Mouse (Mus musculus) monocyte, adult 5-6 weeks (primary cell): ENCODE measurements around the gene Pakap. TPM values are rescaled to one million over a fixed set of nuclear protein-coding genes. Genes with fewer than 3 reads are reported as not detected.

ENCODE experiments used
- ATAC-seq: fragments of 153-309, 156-312 bp; replicated peaks from 2 replicates; pipeline ENCODE4 v1.8.0; 2017; ENCODE audit warnings: mild to moderate bottlenecking; ENCODE audit not compliant: low TSS enrichment, insufficient number of reproducible peaks, severe bottlenecking, poor library complexity, low FRiP score
- total RNA-seq: library from RNA; stranded (forward); fragments of 200-1000, 200-491, 200-594 nt; gene quantifications from 3 replicates; pipeline ENCODE4 v1.2.3, GENCODE M21; 2017

Pakap gene
- total RNA-seq, 1 experiment from 2014 or later, result not detected

DNA sequence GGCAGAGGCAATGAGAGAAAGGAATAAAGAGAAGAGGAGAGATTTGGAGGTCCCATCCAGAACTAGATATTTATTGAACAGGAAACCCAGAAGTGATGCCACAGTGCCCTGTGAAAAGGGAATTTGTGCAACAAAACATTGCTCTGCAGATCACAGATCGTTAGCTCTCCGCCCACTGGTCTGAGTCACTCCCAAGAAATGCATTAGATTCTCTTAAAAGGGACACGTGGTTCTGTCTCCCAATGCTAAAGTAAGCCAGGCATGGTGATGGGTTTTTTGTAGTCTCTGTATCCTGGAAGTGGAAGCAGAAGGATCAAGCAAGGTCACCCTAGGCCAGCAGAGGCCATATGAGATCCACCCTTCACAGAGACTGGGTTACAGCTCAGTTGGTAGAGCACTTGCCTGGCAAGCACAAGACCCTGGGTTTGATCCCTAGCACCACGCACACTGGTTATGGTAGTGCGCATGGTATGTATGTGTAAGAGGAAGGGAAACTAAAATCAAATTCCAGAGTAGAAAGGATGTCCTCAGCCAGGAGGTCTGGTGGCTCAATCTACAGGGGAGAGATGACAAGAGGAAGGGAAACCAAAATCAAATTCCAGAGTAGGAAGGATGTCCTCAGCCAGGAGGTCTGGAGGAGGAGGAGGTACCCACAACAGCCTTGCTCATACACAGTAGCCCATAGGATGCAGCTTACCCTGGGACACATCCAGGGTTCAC, 84.4 kb downstream of the Pakap start:
- ATAC-seq, result no peak

DNA sequence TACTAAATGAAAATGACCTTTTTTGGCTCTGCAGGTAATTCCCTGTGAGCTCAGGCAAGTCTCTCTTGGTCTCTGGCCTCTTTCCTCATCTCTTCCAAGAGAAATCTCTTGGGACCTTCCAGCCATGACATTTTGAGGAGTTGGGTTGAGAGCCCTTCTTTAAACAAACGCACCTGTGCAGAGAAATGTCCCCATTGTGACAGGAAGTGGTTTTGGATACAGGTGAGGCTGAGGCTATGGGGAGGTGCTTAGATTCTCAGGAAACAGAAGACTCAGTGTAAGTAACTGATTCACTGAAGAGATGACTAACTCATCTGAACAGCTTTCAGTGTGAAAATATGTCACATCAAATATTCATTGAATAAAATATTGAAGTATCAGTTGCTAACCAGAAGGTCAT, 88.0 kb downstream of the Pakap start:
- no peak for ATAC-seq

DNA sequence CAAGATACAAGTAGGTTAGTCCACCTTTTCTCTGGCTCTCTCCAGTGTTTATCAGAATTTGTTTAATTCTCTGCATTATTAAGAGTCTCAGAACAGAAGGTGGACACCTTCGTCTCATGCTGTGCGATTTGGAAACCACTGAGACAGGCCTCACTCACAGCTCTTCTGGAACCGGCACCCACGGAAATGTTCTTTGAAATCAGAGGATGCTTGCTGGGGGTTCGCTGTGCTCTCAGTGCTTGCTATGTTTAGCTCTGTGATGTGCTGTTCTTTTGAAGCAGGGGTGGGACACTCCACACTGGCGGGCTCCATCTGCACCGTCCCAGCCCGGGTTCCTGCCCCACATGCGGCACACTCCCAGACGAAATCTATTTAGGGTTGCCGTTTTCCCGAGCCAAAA, 88.4 kb downstream of the Pakap start:
- ATAC-seq, result no peak

DNA sequence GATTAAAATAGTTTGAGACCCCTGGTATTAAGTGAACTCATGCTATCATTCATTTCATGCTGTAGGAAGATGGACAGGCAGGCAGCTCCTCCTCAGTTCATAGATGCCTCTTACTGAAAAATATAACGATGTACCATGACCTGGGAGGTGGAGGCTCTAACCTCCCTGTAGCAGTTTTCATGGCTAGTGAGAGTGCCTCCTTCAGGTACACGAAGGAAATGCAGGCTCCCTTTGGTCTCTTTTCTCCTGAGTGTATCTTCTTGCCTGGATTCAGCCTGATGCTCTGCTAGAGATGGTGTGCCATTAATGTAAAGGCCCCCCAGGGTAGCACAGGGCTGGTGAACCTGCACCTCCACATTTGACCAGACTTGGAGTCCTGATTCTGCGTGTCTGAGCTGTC, 88.9 kb downstream of the Pakap start:
- no peak for ATAC-seq

DNA sequence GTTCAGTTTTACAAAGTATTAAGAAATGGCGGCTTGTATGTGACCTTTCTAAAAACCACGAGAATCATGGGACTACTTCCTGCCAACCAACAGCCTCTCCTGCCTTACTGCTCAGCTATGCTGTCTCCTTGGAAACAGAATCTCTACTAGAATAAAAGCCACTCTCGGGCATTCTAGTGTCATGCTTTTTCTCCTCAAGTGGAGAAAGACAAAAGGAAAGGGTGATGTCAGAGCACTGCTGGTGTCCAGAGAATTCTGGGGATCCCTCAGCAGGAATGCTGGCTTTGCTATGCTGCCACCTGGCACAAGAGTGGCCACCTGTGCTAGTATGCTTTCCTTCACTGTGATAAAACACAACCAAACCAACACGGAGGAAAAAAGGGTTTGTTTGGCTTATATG, 92.5 kb downstream of the Pakap start:
- no peak for ATAC-seq

DNA sequence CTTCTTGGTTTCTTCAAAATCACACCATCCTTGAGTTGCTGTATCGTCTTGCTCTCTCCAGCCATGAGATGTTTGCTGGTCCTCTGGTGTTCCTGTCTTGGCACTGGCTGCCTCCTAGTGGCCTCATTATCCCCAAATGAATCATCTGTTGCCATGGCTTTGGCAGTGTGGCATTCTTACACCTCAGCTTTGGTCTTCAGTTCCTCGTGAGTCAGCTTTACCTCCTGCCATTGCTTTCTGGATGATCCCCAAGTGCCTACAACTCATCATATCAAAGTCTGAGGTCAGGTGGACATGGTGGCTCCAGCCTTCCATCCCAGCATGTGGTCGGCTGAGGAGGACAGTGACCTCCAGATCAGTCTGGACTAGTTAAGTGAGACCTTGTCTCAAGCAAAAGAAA, 98.1 kb downstream of the Pakap start:
- no peak for ATAC-seq

DNA sequence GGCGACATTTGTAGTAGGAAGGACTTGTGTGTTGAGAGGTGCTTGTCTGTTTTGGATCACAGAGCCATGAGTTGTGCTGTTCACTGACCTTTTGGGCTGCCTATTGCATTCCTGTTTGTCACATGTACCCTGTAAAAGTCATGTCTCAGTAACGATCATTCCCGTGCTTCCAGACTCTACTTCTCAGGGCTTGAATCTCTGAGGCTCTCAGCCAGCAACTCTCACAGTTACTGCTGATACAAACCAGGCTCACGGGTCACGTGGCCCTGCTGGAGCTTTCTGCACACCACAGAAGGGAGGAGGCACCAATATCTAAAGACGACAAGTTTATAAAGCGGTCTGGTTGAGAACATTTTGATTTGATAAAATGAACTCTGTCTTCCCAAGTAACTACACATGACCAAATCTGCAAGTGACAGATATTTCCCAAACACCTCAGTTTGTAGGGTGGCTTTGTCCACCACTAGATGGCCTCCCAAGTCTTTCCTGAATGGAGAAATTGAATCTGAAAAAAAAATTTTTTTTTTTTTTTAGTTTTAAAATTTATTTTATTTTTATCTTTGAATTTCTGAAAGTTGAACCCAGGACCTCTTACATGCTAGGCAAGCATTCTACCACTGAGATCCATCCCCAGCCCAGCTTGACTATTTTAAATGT, 103.0 kb downstream of the Pakap start:
- no peak for ATAC-seq

DNA sequence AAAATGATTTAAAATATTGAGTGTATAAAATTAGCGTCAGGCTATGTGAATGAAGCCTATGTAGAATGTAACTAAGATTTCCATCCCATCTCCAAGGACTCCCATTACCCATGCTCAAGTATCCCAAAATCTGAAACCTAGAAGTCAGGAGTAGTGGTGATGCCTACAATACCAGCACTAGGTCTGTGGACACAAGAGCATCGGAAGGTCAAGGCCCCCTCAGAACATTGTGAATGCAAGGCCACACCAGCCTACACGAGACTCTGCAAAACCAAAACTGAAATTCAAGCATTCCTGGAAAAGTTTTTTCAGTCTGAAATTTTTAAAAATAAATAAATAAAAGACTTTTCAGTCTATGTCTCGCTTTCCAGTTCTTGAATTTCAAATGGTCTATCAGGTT, 104.6 kb downstream of the Pakap start:
- no peak for ATAC-seq

DNA sequence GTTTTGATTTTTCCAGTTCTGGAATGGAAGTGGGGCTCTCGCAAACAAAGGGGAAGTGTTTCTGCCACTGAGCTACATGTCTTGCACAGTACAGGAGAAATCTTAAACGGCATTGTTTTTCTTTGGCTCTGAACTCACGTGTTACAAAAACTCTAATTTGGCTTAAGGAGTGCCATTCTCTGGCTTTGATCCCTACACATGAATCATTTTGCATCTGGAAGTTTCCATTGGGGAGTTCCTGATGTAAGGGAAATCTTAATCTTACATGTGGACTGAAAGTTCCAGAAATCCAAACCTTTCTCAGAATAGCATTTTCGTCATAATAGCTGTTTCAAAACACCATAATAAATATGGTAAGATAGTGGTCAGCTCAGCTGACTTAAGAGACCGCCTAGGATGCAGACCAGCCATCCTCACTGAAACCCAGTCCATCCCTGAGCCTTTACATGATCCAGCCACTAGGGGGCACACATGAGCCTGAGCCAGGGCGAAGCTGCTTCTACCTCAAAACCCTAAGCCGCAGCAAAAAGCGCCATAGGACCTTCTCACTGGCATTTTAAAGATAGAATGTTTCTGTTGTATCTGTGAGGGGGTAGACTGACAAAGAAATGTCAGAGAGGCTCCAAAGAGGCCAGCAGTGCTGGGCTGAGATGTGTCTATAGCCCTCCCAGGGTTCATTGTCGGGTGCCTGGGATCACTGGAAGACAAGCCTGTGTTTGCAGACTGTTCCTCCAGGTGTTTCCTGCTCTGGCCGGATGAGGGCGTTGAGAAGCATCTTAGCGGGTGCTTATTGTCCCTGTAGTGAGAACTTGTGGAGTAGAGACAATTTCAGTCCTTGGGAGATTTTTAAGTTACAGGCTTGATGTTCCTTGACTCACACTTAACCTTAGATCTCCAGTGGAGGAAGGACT, 105.3 kb downstream of the Pakap start:
- 0 out of 2 replicates have a peak, but pooled peaks have one; percentile 45 for ATAC-seq

DNA sequence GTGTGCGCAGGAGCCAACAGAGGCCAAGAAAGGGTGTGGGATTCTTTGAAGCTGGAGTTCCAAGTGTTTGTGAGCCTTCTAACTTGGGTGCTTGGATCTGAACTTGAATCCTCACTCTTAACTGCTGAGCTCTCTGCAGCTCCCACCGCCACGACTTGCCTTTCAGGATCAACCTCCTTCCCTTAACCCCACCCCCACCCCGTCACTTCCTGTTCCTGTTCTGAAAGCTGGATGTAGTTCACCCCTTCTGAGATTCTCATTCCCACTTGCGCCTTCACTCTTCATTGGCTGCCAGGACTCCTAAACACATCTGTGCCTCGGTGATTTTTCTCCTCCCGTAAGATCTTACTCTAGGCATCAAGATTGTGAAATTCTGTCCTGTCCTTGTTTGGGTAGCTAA, 106.4 kb downstream of the Pakap start:
- no peak for ATAC-seq

DNA sequence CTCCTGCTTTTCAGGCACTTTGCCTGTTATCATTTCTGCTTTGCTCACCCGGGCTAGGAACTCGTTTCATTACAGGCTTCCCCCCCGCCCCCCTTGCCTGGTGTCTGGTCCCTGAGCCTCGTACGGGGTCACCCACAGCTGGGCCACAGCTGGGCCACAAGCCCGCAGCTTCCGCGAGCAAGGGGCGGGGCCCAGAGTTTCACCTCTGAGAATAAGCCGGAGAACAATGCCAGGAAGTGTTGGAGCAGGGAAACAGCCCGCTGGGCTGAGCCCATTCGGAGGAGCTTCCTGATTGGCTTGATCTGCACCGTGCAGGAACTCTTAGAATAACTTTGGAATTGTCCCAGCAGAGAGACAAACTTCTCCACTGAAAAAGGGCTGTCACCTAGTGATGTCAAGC, 107.4 kb downstream of the Pakap start:
- ATAC-seq, result no peak

DNA sequence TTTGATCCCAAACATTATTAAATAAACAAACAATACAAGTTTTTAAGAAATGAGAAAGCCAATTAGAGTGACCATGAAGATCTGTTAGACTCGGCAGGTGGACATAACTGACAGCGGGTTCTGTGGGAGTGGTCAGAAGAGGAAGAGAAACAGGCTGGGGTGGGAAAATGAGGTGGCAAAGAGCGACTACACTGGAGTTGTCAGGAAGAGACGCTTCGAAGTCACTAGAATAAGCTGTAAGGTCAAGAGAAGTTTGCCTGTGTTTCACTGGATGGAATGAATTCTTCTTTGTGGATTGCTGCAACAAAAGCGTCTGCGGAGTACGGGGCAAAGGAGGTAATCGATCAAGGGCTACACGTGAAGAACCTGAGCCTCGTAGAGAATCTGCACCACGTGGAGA, 109.9 kb downstream of the Pakap start:
- ATAC-seq, result no peak

DNA sequence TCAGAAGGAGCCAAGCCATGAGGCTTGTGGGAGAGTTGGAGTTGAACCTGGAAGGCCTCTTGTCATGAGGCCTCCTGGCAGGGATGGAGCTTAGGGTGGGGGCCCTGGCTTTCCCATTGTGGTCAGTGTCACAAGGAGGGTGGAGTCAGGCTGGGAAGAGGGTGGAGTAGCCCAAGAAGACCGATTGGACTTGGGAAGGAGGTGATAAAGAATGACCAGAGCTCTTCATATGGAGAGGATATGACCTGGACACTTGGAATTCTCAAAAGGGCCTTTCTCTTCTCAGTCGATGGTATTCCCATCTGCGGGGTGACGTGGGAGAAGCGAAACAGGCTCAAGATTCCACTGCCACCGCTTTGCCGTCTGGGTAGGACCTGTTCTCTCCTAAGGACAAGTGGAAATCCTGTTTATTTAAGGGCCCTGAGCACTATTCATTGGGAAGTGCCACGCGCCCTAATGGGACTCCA, 111.0 kb downstream of the Pakap start:
- no peak for ATAC-seq

DNA sequence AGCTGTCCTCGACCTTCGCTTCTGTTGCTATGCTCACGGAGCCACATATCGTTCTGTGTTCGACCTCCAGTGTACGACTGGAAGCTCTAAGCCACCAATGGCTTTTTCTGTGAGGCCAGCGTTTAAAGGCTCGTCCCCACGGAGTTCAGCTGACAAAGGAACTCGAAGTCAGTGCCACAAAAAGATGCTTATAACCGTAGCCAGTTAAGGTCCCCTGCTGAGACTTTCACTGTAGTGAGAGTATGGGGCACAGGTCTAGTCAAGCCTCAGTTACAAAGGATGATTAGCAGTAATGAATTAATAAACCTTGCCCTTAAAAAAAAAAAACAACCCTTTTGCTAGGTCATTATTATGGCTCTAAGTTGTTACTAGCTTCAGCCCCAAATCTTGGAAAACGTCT, 112.2 kb downstream of the Pakap start:
- no peak for ATAC-seq

DNA sequence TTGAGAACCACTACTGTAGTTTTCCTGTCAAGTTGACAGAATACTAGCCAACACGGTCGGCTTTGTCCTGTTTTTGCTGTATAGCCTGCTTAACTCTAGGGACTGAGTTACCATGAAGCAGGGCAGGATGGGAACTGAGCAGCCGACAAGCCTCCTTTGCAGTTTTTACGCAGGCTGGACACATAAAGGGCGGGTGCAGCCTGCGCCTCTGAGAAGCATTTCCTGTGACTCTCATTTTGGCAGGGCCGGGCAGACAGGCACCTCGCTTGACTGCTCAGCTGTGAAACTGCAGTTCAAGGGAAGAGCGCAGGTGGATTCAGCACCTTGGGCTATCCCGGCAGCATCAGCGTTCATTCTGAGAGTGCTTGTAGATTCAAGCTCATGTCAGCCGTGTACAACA, 113.5 kb downstream of the Pakap start:
- ATAC-seq, result peak; percentile 41; the same call in 1 of the 2 replicates

DNA sequence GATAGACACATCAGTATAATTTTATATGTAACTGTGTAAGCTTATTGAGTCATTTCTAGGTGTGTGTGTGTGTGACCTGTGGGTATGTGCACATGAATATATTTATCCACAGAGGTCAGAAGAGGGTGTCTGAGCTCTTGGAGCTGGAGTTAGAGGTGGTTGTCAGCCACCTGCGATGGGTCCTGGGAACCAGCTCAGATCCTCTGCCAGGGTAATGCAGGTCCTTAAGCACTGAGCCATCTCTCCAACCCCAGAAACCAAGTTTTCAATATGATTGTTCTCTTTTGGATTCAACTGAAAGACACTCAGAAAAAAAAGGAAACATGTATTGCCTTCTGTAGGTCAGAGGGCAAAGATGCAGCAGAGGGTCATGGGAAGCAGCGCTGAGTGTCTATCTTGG, 114.4 kb downstream of the Pakap start:
- no peak for ATAC-seq

DNA sequence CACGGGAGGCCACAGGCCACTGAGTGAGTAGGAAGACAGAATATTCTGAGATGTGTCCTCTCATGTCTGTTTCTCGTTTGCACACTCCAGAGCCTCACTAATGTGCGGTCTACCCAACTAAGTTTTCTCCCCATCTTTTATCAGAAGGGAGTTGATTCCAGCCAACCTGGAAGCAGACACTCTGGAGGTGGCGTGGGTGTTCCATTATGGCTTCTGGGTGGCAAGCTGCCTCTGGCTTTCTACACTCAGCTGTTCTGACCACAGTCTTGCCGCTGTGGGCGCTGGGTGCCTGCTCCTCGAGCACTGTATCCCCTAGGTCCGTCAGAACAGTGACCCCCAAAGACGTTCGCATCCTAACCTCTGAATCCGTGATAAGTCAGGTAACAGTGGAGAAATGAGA, 115.0 kb downstream of the Pakap start:
- no peak for ATAC-seq

DNA sequence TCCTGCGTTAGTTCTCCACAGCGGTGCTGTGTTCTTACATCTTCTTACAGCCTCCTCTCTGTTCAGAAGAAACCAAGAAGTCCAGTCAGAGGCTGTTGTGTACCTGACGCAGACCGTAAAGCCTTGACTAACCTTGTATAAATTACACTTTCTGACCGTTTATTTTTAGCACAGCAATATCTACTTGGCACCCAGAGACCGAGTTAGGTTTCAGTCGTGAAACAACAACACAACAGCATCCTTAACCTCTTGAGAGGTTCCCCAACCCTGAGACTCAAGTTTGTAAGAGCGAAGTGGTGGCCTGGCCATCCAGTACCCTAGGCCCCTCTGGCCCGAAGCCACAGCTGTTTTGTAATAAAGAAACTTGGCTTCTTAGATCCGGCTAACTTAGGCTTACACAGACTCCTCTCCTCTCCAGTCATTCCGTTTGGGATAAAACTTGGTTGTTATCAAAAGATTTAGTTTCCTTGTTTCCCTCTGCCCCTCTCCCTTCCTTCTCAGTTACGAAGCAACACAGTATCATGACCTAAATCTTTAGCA, 116.8 kb downstream of the Pakap start:
- no peak for ATAC-seq

DNA sequence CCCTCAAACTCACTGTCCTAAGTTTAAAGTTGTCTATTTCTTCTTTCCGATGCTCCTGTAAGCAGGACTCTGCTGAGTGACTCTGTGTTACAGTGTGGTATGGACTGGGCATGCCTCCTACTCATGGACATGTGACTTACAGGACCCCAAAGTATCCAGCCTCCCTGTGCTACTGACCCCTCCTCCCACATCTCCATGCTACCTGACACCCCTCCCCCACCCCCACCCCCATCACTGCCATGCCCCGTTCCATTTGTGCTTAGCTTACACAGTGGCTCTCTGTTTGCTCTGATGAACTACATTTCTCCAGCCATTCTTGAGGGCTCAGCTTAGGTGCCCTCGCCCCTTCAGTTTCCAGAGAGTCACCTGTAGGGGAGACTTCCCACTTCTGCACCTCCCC, 118.8 kb downstream of the Pakap start:
- no peak for ATAC-seq
